Mouse (Mus musculus) liver, embryonic 13.5 days (tissue): Measurements from ENCODE around the gene Dkkl1. TPM values are rescaled to one million over a fixed set of nuclear protein-coding genes. Genes with fewer than 3 reads are reported as not detected.

ENCODE experiments used
- ATAC-seq: fragments of 200-750 bp; cut with Nextera tagmentation; 2 replicates; pipeline ENCODE4 v1.8.0; 2017; ENCODE audit warnings: low read depth, mild to moderate bottlenecking, moderate number of reproducible peaks, moderate library complexity
- DNase-seq: peaks from one replicate; pipeline ENCODE4 v3.0.0; 2022
- H3K27ac ChIP-seq: fragments of 300-500 bp; sonication (generic); 2 replicates; pipeline ENCODE4 v1.5.1; 2015; ENCODE audit warnings: moderate library complexity, mild to moderate bottlenecking, inconsistent platforms
- H3K27me3 ChIP-seq: fragments of 300-500 bp; sonication (generic); 2 replicates; pipeline ENCODE4 v1.6.1; 2015; ENCODE audit warnings: mild to moderate bottlenecking, inconsistent platforms
- H3K36me3 ChIP-seq: fragments of 300-500 bp; sonication (generic); 2 replicates; pipeline ENCODE4 v1.6.1; 2015; ENCODE audit warnings: mild to moderate bottlenecking, inconsistent platforms
- H3K4me1 ChIP-seq: fragments of 300-500 bp; sonication (generic); replicated peaks from 2 replicates; pipeline ENCODE4 v1.6.1; 2015; ENCODE audit warnings: inconsistent platforms
- H3K4me2 ChIP-seq: fragments of 300-500 bp; sonication (generic); 2 replicates; pipeline ENCODE4 v1.6.1; 2015; ENCODE audit warnings: inconsistent platforms, mild to moderate bottlenecking, moderate library complexity
- H3K4me3 ChIP-seq: fragments of 300-500 bp; sonication (generic); replicated peaks from 2 replicates; pipeline ENCODE4 v1.5.1; 2015; ENCODE audit warnings: mild to moderate bottlenecking, inconsistent platforms
- H3K9ac ChIP-seq: fragments of 300-500 bp; sonication (generic); 2 replicates; pipeline ENCODE4 v1.6.1; 2015; ENCODE audit warnings: mild to moderate bottlenecking, inconsistent platforms
- H3K9me3 ChIP-seq: fragments of 300-500 bp; sonication (generic); replicated peaks from 2 replicates; pipeline ENCODE4 v1.6.1; 2016; ENCODE audit warnings: inconsistent platforms
- WGBS: fragments of 180-500 bp; shearing (Covaris S2); methylation state at CpG from one replicate; pipeline ENCODE4 v1.1.7; 2015; ENCODE audit not compliant: insufficient replicate concordance; 5-methylcytosine and 5-hydroxymethylcytosine counted together
- polyA plus RNA-seq: library from polyadenylated mRNA; unstranded; fragments of >200 nt; fragmentation: Nextera tagmentation; extraction: Ambion mirVana; gene quantifications from 2 replicates; pipeline ENCODE4 v1.2.1, GENCODE M21; 2015

Gene Dkkl1
- polyA plus RNA-seq, 1 experiment from 2014 or later, result 2.8 TPM

- WGBS, result 19% methylated on average over 8 of the region's 8 CpGs
- no peak overlapping the region for H3K4me2 ChIP-seq
- H3K27ac ChIP-seq, result no peak overlapping the region
- H3K36me3 ChIP-seq, result no peaks in the 10 kb centered on the region
- DNase-seq, result no peak
- no peaks in the 10 kb centered on the region for H3K4me1 ChIP-seq
- ATAC-seq, result no peak
- peaks cover 81% of the 10 kb centered on the region for H3K27me3 ChIP-seq
- H3K4me3 ChIP-seq, result no peak overlapping the region
- H3K9me3 ChIP-seq, result no peaks in the 10 kb centered on the region
- H3K9ac ChIP-seq, result no peak overlapping the region
These were observed 20.1 kb downstream of the Dkkl1 start for GRCm38 (mm10) chr7:45191803-45192363.

- H3K4me3 ChIP-seq, result no peak overlapping the region
- ATAC-seq (no peak), DNase-seq (no peak)
- H3K9me3 ChIP-seq, result no peaks in the 10 kb centered on the region
- peaks cover 84% of the 10 kb centered on the region for H3K27me3 ChIP-seq
- 62% methylated on average over 2 of the region's 2 CpGs for WGBS
- H3K4me2 ChIP-seq, result no peak overlapping the region
- H3K4me1 ChIP-seq, result no peaks in the 10 kb centered on the region
- H3K9ac ChIP-seq, result no peak overlapping the region
- H3K36me3 ChIP-seq, result no peaks in the 10 kb centered on the region
- H3K27ac ChIP-seq, result no peak overlapping the region
These were observed 20.8 kb downstream of the Dkkl1 start for GRCm38 (mm10) chr7:45191161-45191560.

- ATAC-seq (no peak), DNase-seq (no peak)
- peaks cover 87% of the 10 kb centered on the region for H3K27me3 ChIP-seq
- H3K4me1 ChIP-seq, result no peaks in the 10 kb centered on the region
- 68% methylated on average over 6 of the region's 6 CpGs for WGBS
- no peaks in the 10 kb centered on the region for H3K9me3 ChIP-seq
- no peak overlapping the region for H3K27ac ChIP-seq
- no peaks in the 10 kb centered on the region for H3K36me3 ChIP-seq
- H3K4me2 ChIP-seq, result no peak overlapping the region
- H3K9ac ChIP-seq, result no peak overlapping the region
- no peak overlapping the region for H3K4me3 ChIP-seq
These were observed 21.8 kb downstream of the Dkkl1 start for GRCm38 (mm10) chr7:45190186-45190585.

GRCm38 (mm10) chr7:45189600-45189999 lies 22.3 kb downstream of the Dkkl1 start:
- Histone ChIP-seq H3K4me2 (no peak overlapping the region), H3K27me3 (peaks cover 93% of the 10 kb centered on the region), H3K9me3 (no peaks in the 10 kb centered on the region), H3K36me3 (no peaks in the 10 kb centered on the region), H3K27ac (no peak overlapping the region), H3K4me1 (no peaks in the 10 kb centered on the region), H3K4me3 (no peak overlapping the region), H3K9ac (no peak overlapping the region)
- DNase-seq, result no peak
- no peak for ATAC-seq
- 42% methylated on average over 16 of the region's 16 CpGs for WGBS

- Histone ChIP-seq H3K36me3 (no peaks in the 10 kb centered on the region), H3K4me1 (peaks cover 17% of the 10 kb centered on the region), H3K4me3 (no peak overlapping the region), H3K4me2 (no peak overlapping the region), H3K9ac (no peak overlapping the region), H3K27ac (no peak overlapping the region), H3K27me3 (peaks cover 98% of the 10 kb centered on the region), H3K9me3 (no peaks in the 10 kb centered on the region)
- DNase-seq (no peak), ATAC-seq (no peak)
- WGBS, result 54% methylated on average over 7 of the region's 7 CpGs
These were observed 26.0 kb downstream of the Dkkl1 start for GRCm38 (mm10) chr7:45185921-45186320.

GRCm38 (mm10) chr7:45183672-45184071 lies 28.3 kb downstream of the Dkkl1 start:
- DNase-seq (no peak), ATAC-seq (no peak)
- Histone ChIP-seq H3K27ac (no peak overlapping the region), H3K4me1 (peaks cover 17% of the 10 kb centered on the region), H3K9me3 (no peaks in the 10 kb centered on the region), H3K9ac (no peak overlapping the region), H3K4me3 (no peak overlapping the region), H3K36me3 (no peaks in the 10 kb centered on the region), H3K27me3 (peaks cover 98% of the 10 kb centered on the region), H3K4me2 (no peak overlapping the region)
- 54% methylated on average over 7 of the region's 7 CpGs for WGBS

- DNase-seq (no peak), ATAC-seq (no peak)
- Histone ChIP-seq H3K4me3 (peak overlapping the region; percentile 42), H3K9me3 (no peaks in the 10 kb centered on the region), H3K27me3 (peaks cover 99% of the 10 kb centered on the region), H3K4me1 (peaks cover 17% of the 10 kb centered on the region), H3K36me3 (no peaks in the 10 kb centered on the region), H3K27ac (no peak overlapping the region), H3K4me2 (peak overlapping the region; percentile 64), H3K9ac (no peak overlapping the region)
- 18% methylated on average over 11 of the region's 11 CpGs for WGBS
These were observed 29.3 kb downstream of the Dkkl1 start for GRCm38 (mm10) chr7:45182606-45183005.

- WGBS, result 1% methylated on average over 34 of the region's 34 CpGs
- peak; percentile 89 for DNase-seq
- Histone ChIP-seq H3K27ac (no peak overlapping the region), H3K4me1 (peaks cover 17% of the 10 kb centered on the region), H3K27me3 (peaks cover 100% of the 10 kb centered on the region), H3K9me3 (no peaks in the 10 kb centered on the region), H3K36me3 (no peaks in the 10 kb centered on the region), H3K4me2 (peak overlapping the region; percentile 64), H3K9ac (no peak overlapping the region), H3K4me3 (peak overlapping the region; percentile 42)
- peak; percentile 91 for ATAC-seq
These were observed 29.7 kb downstream of the Dkkl1 start for GRCm38 (mm10) chr7:45182199-45182601.

GRCm38 (mm10) chr7:45181540-45181939 lies 30.4 kb downstream of the Dkkl1 start:
- Histone ChIP-seq H3K4me2 (peak overlapping the region; percentile 64), H3K27ac (no peak overlapping the region), H3K27me3 (peaks cover 100% of the 10 kb centered on the region), H3K9me3 (no peaks in the 10 kb centered on the region), H3K4me1 (peaks cover 17% of the 10 kb centered on the region), H3K4me3 (peak overlapping the region; percentile 42), H3K36me3 (no peaks in the 10 kb centered on the region), H3K9ac (no peak overlapping the region)
- DNase-seq (no peak), ATAC-seq (no peak)
- 5% methylated on average over 35 of the region's 35 CpGs for WGBS

- no peak for DNase-seq
- 18% methylated on average over 20 of the region's 20 CpGs for WGBS
- ATAC-seq, result no peak
- Histone ChIP-seq H3K4me1 (peaks cover 17% of the 10 kb centered on the region), H3K9me3 (no peaks in the 10 kb centered on the region), H3K9ac (no peak within 1 kb of the TSS), H3K4me3 (peak within 1 kb of the TSS; percentile 42), H3K27me3 (peaks cover 100% of the 10 kb centered on the region), H3K4me2 (peak within 1 kb of the TSS; percentile 64), H3K27ac (no peak within 1 kb of the TSS), H3K36me3 (no peaks in the 10 kb centered on the region)
These were observed 31.0 kb downstream of the Dkkl1 start, which contains the start of gene Pth2 for GRCm38 (mm10) chr7:45180896-45181477. Pth2 (plus strand) TSS chr7:45180995.

- ATAC-seq (no peak), DNase-seq (no peak)
- H3K9me3 ChIP-seq, result no peaks in the 10 kb centered on the region
- no peaks in the 10 kb centered on the region for H3K36me3 ChIP-seq
- 29% methylated on average over 7 of the region's 7 CpGs for WGBS
- no peak within 1 kb of the TSS for H3K9ac ChIP-seq
- H3K27ac ChIP-seq, result no peak within 1 kb of the TSS
- peaks cover 100% of the 10 kb centered on the region for H3K27me3 ChIP-seq
- H3K4me1 ChIP-seq, result peaks cover 22% of the 10 kb centered on the region
- H3K4me2 ChIP-seq, result no peak within 1 kb of the TSS
- H3K4me3 ChIP-seq, result no peak within 1 kb of the TSS
These were observed 32.5 kb downstream of the Dkkl1 start, which contains the start of gene Gfy for GRCm38 (mm10) chr7:45179469-45179868. Gfy (minus strand) TSS chr7:45179569.

GRCm38 (mm10) chr7:45178550-45178949 lies 33.4 kb downstream of the Dkkl1 start:
- WGBS, result 19% methylated on average over 7 of the region's 7 CpGs
- no peak overlapping the region for H3K27ac ChIP-seq
- H3K9ac ChIP-seq, result no peak overlapping the region
- ATAC-seq (no peak), DNase-seq (no peak)
- no peaks in the 10 kb centered on the region for H3K9me3 ChIP-seq
- H3K27me3 ChIP-seq, result peaks cover 98% of the 10 kb centered on the region
- H3K36me3 ChIP-seq, result no peaks in the 10 kb centered on the region
- H3K4me3 ChIP-seq, result no peak overlapping the region
- no peak overlapping the region for H3K4me2 ChIP-seq
- peaks cover 22% of the 10 kb centered on the region for H3K4me1 ChIP-seq
